Mouse (Mus musculus): ENCODE measurements around the gene Tbx1.

Gene Tbx1

DNA sequence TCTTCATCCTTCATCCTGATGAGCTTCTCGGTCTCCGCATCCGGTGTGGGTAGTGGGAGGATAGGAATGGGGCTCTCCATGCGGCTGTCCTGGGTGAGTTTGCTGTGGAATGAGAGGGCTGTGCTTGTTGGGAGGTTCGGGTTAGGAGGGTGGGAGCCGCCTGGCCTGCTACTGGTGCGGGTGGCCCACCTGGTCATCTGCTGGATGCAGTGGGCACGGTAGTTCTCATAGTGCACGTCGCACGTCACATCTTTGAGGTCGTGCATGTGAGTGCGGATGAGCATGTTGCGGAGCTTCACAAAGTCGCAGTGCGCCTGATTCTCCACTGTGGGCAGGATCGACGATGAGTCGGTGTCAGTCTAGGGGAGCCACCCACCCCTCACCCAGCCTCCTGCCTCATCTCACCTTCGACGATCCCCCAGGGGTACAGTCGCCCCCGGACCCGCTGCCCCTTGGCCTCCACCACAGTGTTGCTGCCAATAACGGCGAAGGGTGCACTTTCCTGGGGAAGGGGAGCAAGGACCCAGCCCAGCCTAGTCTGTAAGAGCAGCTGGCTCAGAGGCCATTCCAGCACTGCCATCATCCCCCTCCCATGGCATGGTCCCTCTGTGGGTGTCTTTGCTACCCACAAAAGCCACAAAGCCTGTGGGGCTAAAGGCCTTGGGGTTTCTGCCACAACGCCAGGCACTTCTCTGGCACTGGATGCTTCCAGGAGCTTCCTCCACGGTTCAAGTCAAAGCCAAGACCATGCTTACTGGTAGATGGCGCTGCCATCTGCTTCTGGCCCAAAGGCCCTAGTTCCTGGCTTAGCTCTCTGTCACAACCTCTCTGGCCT is 32.7 kb upstream of the Tbx1 start:
- CTCF ChIA-PET: no interaction called here

DNA sequence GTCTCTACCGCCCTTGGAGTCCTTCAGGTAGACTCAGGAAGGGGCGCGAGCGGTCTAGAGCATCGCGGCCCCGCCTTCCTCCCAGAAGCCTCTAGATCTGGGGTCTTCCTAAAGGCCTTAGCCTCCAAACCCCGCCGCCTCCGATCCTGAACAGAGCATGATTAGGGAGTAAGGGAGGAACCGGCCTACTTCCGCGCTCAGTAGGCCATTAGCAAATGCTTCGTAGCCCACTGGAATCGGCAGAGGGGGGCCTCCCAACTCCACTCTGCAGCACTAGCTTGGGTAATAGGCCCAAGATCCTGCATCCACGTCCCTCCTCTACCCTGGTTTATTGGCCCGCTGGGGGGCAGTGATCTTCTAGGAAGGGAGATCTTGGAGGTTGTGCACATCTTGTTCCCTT is 31.5 kb upstream of the Tbx1 start, which contains the start of gene Gp1bb:
Gene Gp1bb (minus strand): TSS at position 385 of the 400 bp plus-strand sequence.
- CTCF ChIA-PET: no interaction called here

DNA sequence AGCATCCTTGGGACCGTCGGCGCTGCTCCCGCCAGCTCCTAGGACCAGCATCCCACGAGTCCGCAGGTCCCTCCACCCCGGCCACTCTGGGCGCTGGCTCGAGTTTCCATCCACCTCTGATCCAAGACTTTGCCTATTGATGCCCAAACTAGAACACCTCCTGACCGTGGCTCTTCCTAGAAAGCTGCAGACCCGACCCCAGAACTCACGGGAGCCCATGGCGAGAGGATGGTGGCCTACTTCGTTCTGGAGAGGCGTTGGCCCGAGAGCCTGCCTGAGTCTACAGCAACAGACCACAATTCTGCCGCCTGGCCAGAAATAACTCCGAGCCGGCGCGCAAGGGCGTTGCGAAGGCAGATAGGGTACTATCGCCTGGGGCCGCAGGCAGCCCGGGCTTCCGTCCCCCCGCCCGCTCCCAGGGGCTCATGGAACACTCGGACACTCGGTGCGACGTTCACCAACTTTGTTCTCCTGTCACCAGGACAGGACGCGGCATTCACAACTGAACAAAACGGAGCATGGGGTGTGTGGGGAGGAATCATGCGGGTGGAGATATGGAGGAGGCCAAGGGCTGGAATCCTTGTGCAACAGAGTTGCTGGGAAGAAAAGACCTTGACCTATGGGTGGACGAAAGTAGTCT is 31.0 kb upstream of the Tbx1 start:
- CTCF ChIA-PET: no interaction called here

DNA sequence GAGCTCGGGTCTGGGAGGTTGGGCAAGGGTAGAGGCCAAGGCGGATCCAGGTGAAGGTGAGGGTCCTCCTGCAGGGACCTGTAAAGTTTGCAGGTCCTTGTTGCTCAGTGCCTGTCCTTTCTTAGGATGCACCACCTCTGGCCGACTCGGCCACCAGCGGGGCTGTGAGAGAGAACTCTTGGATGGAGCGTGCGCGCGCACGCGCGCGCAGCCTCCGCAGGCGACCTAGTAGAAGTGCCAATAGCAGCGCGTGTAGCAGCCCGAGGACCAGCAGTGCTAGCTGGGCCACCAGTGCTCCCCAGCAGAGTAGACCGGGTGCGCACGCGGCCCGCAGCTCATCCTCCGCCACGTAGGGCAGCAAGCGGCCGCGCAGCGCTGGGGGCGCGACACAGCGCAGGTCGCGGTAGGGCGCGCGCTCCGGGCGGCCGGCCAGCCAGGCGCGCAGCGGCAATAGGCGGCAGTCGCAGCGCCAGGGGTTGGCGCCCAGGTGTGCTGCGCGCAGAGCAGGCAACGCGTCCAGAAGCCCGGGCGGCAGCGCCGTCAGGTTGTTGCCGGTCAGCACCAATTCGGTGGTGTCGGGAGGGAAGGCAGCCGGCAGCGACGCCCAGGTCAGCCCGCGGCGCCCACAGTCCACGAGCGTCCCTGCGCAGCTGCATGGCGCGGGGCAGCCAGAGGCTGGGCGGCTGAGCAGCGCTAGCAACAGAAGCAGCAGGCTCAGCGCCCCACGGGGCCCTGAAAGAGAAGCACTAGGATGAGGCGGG is 30.3 kb upstream of the Tbx1 start:
- CTCF ChIA-PET: interaction anchor here (0.6 kb wide), 1 partner anchor 23 kb away, joined by 3 read pairs; no protein-coding TSS in a partner anchor

DNA sequence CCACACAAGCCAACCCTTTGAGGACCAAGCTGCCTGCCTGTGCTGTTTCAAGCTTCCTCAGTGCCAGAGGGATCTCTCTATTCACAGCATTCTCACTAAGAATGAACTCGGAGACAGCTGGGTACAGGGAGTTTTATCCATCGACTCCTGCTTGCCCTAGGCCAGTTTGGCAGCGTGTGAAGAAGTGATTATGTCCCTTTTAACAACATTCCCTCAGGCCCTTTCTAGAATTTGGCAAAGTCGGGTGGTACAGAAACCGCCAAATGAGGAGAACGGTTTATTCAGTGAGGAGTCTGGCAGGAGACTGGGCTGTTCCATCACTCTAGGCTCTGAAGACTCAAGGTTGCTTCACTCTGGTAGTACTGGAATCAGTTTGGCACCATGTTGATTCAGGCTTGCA is 29.7 kb upstream of the Tbx1 start:
- CTCF ChIA-PET: interaction anchor here (0.6 kb wide), 1 partner anchor 24 kb away, joined by 3 read pairs; no protein-coding TSS in a partner anchor

DNA sequence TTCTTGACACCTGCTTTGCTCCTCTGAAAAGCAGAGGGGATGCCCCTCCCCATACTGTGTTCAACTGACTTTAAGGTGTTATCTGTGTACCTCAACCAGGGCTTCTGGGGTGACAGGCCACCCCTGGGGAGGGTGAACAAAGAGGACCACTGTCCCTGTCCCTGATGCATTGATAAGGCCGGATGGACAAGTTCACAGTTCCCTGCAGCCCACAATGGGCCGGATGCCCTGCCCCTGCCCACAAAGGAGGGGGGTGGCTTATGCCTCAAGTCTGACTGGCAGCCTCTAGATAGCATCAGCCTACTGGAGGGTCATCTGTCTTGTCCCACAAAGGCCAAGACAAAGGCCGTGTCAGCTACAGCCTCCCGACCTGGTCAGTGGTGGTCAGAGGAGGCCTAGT is 28.6 kb upstream of the Tbx1 start:
- CTCF ChIA-PET: no interaction called here

DNA sequence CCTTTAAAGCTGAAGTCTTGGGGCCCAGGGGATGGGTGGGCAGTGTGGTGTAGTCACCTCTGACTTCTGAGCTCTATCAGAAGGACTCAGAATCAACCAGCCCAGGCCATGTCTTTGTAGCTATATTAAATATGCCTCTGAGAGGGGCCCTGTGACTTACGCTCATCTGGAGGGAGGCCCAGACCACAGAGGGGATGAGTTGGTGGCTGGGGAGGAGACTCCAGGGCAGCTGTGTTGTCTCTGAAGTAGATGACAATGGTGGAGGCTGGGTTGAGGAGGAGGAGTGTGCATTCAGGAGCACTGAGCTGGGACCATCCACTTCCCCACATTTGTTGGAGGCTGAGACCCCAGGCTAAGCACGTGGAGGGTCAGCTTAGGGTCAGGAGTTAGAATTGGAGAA is 27.8 kb upstream of the Tbx1 start:
- CTCF ChIA-PET: interaction anchor here (0.6 to 1.7 kb wide), 3 partner anchors 14 to 185 kb away, joined by 3 to 5 read pairs (median 4); no protein-coding TSS in a partner anchor

DNA sequence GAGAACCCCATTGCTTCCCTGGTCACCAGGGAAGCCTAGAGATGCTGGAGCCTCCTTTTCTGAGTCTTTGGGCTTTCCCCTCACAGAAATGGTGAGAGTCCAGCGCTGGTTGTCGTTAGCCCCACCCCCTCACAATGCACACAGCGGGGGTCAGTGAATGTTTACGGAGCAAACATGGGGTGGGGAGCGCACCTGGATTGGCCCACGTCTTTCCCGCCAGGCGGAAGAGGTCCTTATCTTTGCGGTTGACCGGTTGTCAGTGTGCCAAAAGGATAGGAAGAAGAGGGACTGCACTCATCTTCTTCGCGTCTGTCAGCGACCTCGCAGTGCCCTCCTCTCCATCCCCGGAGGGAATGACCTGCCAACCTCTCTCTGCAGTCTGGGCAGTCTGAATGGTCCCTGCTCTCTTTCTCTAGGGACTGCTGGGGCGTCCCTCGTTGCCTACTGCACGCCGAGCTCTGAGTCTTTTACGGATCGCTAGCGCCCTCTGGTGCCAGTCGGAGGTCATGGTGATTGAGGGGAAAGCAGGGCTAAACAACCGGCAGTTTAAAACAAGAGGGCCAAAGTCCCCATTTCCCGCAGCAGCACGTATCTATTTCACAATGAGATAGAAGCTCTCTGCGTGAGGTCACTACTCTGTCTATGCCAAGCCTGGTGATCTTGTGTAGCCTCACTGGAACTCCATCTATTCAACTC is 27.0 kb upstream of the Tbx1 start:
- CTCF ChIA-PET: interaction anchor here (0.5 to 1.7 kb wide), 3 partner anchors 15 to 174 kb away, joined by 3 to 5 read pairs (median 4); no protein-coding TSS in a partner anchor

DNA sequence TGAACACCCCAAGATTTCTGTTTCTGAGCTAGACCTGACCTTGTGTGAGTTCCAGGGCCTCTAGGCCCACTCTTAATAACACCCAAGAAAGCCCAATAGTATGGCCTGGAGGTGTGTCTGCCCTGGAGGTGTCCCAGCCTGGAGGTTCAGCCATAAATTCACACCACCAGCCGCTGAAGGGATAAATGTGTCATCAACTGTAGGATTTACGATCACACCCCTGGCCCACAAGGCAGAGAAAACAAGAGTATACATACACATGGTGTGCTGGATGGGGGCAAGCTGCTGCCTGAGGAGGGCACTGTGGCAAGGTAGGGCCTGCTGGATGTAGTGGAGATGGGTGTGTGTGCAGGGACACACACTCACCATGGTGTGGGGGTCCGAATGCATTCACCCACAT is 22.8 kb upstream of the Tbx1 start:
- CTCF ChIA-PET: interaction anchor here (0.7 kb wide), 1 partner anchor 892 kb away, joined by 3 read pairs; no protein-coding TSS in a partner anchor

DNA sequence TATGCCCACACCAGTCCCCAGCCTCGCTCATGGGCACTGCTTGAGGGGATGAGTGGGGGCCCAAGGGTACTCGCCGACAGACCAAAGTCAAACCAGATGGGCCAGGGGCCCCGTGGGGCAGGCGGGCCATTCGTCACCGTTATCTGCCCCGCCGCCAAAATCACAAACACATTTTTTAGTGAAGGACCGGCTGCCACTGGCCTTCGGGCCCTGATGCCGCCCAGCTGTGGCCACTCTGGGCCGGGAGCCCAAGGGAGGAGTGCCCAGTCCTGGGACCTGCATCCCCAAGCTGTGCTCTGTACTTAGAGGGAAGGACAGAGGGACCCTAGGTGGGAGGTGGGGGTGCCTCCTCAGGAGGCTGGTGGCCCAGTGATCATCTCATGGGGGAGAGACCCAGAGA is 21.3 kb upstream of the Tbx1 start:
- CTCF ChIA-PET: no interaction called here

DNA sequence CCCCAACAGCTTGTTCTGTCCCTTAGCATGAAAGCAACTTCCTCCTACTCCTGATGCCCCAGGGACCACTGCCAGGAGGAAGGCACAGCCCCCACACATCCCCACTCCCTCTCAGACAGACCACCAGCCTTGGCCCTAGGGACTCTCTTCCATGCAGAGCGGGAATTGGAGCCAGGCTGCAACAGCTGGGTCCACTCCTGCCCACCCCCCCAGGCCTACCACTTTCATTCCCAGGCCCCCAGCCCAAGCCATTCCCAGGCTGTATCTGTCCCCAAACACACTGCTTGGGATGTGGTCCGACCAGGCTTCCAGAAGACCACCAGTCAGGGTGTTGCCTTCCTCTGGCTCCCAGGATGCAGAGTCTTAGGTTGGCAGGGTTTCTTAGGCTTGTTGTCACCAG is 18.6 kb upstream of the Tbx1 start:
- CTCF ChIA-PET: no interaction called here

DNA sequence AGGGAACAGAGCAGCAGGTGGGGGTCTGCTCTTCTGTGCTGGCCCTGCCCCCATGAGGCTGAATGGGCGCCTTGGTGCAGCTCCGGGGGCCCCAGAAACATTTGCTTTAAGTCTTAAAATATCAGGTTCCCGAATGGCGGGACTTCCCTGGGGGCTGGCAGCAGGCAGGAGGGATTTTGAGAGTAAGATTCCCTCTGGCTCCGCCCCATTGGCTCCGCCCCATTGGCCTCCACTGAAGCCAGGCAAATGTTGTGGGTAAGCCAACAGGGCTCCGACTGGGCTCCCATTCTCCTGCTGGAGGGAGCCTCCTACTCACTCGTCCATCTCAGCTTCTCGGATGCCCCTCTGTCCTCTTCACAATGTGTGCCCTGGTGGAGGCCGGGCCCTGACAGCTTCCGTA is 17.8 kb upstream of the Tbx1 start:
- CTCF ChIA-PET: no interaction called here

DNA sequence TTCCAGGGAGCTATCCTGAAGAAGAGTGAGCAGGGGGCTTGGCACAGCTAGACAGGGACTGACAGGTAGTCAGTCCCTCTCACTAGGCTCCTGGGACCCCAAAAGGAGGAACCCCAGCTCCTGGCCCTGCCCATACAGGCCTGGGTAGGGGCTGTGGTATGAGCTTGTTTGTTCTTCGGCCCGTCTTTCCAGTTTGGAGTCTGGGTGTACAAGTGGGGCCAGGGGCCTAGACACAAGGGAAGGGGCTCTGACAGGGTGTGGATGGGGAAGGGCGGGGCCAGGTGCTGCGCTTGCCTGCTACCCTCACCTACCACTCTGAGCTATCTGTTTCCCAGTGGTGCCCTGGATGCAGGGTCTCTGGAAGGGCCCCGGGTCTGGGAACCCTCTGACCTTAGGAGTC is 15.2 kb upstream of the Tbx1 start:
- CTCF ChIA-PET: no interaction called here

DNA sequence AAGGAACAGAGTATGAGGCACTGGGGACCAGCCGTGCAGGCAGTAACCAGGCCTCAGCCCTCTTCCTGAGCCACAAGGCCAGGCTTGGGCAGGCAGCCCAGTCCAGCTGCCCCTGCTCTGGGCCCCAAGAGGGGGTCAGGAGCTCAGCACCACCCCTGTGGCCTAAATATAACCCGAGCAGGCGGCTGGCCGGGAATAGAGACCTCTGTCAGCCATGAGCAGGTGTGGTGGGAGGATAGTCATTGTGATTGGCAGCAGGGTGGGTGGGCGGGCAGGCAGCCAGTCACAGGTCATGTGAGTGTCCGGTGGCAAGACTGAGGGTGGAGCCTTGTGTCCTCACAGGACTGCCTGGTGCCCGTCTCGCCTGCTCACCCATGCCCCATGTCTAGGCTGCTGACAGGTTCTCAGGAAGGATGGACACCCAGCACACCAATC is 13.8 kb upstream of the Tbx1 start:
- CTCF ChIA-PET: no interaction called here

DNA sequence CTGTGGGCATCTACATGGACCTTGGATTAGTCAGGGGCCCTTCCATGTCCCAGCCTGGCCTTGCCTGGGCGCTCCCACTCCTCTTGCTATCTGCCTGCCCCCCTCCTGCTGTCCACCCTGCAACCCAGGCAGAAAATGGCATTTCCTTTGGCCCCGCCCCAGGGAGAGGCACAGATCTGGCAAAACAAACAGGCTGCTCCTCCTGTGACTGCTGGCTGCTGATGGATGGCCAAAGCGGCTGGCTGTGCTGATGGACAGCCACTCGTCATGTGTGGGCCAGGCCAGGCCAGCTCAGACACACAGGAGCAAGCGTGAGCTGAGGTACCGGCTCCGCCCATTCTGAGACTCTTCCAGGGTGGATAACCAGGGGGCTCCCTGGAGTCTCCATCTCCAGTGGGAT is 11.0 kb upstream of the Tbx1 start:
- CTCF ChIA-PET: interaction anchor here (1.0 kb wide), 1 partner anchor 26 kb away, joined by 3 read pairs; no protein-coding TSS in a partner anchor

DNA sequence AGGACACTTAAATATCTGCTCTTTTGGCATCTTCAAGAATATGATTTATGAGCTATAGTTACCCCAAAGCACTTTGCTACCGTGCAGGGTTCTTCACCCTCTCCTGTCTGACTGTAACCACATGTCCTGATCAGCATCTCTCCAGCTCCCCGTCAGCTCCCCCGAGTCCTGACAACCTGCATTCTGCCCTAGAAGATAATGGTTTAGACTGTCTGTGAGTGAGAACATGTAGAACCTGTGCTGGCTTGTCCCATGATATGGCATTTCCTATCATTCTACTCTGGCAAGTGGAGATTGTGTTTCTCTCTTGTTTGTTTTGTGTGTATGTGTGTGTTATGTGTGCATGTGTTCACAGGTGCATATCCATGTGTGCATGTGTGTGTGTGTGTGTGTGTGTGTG is 7.5 kb upstream of the Tbx1 start:
- CTCF ChIA-PET: no interaction called here

DNA sequence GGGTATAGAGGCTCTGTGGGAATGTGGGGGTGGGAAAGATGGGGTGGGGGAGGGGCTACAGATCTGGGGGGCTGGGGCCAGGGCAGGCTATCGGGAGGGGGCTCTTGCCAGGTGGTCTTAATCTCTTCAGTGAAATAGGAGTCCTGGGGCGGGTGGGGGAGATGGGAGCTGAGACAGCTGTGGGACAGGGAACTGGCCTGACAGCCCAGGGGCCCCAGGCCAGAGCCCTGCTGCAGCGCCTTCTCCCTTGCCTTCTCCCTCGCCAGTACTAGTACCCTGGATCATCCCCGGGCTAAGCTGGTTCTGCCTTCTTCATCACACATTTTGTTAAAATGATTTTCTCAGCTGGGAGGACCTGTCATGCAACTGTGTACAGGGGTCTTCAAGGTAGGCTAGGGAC is 5.8 kb upstream of the Tbx1 start:
- CTCF ChIA-PET: no interaction called here

DNA sequence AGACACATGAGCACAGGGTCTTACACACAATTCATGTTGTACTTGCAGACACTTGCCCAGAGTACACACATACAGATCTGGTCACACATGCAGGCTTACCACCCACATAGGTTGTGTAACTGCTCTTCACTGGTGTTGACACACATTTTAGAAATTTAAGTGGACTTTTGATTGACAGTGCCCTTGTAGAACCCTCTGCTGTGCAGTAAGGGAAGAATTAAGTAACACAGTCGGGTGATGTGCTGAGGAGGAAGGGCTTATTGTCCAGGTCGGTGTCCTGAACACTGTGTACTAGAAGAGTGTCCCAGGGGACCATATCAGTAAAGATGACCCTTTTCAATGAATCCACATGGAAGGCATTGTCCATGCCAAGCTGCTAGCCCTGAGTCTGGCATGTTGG is 3.5 kb upstream of the Tbx1 start:
- CTCF ChIA-PET: no interaction called here

DNA sequence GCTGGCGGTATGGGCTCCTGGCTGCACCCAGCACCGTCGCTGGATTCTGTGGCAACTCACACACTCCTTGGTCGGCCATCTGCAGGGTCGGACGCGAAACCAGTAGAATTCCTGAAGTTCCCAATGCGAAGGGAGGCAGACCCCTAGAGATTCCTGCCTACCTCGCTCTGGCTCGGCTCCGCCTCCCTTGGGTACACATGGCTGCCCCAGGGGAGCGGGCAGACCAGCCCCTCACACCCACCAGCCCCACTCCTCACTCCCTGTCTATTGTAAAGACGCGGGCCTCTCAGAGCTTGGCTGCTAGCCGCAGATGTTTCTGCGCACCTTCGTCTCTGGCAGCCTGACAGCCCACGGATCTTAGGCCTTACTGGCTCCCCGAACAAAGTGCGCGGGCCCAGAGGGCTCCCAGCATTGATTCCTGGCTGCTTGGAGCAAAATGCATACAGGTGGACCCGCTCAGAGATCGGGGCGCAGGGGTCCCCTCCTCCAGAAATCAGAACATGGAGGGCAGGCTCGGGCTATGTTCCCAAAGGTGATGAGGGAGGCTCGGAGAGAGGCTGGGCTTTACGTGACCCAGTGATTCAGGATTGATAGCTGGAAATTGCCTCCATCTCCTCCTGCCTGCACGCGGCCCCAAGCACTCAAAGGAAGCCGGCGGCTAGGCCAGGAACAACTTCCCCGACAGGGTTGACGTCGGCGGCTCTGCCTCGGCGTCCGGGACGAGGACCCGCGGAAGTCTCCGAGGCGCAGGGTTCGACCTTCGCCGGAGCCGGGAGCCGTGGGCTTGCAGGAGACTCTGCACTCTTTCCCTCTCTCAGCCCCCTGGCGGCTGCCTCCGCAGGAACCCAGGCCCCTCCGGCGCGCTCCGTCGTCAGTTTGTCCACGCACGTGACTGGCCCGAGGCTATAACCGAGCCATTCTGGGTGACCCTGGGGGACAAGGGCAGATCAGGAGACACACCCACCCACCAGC is 862 bp upstream of the Tbx1 start:
- CTCF ChIA-PET: no interaction called here

DNA sequence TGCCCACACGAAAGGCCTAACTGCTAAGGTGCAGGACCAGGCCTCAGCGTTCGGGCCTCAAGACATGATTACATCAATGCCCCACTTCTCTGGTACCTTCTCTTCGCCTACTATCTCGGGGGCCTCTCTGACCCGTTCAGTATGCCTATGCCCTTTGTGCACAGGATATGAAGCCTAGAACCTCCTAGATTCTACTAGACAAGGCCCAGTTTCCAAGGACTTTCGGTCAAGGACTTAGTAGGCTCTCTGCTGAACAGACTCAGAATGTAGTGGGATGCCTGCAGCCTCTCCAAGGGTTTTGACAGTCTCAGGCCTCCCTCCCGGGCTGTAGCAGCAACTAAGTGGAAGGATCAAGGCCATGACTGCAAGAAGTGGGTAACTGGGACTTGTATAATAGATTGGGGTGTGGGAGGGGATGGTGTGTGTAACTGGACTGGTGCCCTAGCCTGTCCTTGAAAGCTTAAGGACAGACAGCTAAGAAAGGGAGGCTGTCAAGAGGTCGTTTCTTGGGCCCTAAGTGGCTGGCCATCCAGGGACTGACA is 1.3 kb downstream of the Tbx1 start:
- CTCF ChIA-PET: no interaction called here

All from spleen, embryonic (tissue).